Mouse (Mus musculus): ENCODE results near the gene Xrcc5. TPM values are rescaled to one million over a fixed set of nuclear protein-coding genes. Genes with fewer than 3 reads are reported as not detected.
A peak's percentile ranks its signal among the peaks of the same experiment; 100 is the strongest.

Xrcc5 gene
- total and polyA plus RNA-seq, 3 experiments = 32.7 to 47.2 TPM; not detected in 1

DNA sequence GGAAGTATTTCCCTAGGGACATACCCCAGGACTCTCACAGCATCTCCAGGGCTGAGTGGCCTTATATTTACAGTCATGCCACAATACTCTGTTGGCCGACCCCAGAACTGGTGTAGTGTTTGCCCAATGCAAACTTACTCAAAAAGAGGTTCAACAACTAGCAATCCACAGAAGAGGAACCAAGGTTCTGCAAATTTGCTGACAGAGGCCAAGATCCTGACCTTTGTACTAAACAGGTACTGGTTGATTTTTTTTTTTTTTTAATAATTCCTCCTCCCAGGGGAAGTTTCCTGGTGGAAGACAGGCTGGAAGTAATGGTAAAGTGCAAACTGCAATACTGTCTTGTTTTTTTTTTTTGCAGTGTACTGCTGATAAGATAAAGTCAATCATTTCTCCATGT, 24.6 kb upstream of the Xrcc5 start:
- peaks cover 0 to 7% of the 10 kb centered on the region in 2 experiments; a peak in 2 of 4 replicates for H3K4me1 ChIP-seq (ENCODE audit: control insufficient read depth in 1 of 2, insufficient read depth in 2 of 2, low read length in 2 of 2)
- H3K9ac ChIP-seq (ENCODE audit: control insufficient read depth, low read depth, low read length, poor library complexity, severe bottlenecking) = no peak overlapping the region
- peaks cover 3% of the 10 kb centered on the region in 2 experiments; a peak in 2 of 4 replicates for H3K27me3 ChIP-seq (ENCODE audit: control insufficient read depth in 1 of 2, insufficient read depth in 2 of 2, low read length in 2 of 2)
- H3K27ac ChIP-seq (ENCODE audit: control insufficient read depth, low read depth, low read length) = no peak overlapping the region
- DNase-seq (ENCODE audit: low read depth, low spot score) = peak; percentile 16
- H3K9me3 ChIP-seq (replicated peaks; ENCODE audit: insufficient read depth, low read length) = no peaks in the 10 kb centered on the region
- H3K36me3 ChIP-seq (ENCODE audit: control insufficient read depth in 1 of 2, insufficient read depth in 2 of 2, low read length in 2 of 2) = peaks cover 0 to 7% of the 10 kb centered on the region in 2 experiments; a peak in 2 of 4 replicates
- no peaks in the 10 kb centered on the region; the same call in 1 of the 2 replicates for H3K79me2 ChIP-seq (ENCODE audit: control insufficient read depth, insufficient read depth, low read length, poor library complexity)
- TF ChIP-seq GATA1 (IDR thresholded peaks at IDR 0.05; ENCODE audit: low read depth, low read length) (peak; percentile 36), ZNF384 (IDR thresholded peaks at IDR 0.05; ENCODE audit: low read depth, low read length) (peak; percentile 80), MXI1 (IDR thresholded peaks at IDR 0.05; ENCODE audit: low read depth, low read length) (no peak)
- H3K4me3 ChIP-seq (ENCODE audit: control insufficient read depth in 1 of 2, insufficient read depth in 1 of 2, low read depth in 2 of 2, low read length in 2 of 2) = no peak overlapping the region

DNA sequence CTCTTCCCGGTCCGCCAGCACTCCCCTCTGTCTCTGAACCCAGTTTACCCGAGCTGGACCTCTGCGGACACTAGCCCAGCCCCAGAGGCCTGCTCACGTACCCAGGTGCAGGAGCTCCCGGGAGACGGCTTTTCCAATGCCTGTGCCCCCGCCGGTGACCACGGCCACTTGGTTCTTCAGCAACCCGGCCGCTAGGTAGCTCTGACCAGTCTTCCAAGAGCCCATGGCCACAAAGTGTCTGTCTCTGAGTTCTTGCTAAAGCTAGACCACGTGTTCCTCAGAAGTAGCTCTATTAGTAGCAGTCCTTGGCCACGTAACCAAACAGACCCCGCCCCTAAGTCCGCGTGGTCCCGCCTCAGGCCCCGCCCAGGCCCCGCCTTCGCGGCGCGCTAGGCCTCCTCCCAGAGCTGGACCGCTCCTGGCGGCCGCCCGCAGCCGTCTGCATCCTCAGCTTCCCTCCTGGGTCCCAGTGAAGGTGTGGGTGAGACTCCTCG, 23.2 kb upstream of the Xrcc5 start, which contains the start of the genes Pecr and Tmem169:
TSS of gene Pecr (minus strand) at position 323 of the 494 bp plus-strand sequence.
TSS of gene Tmem169 (plus strand) at position 378 of the 494 bp plus-strand sequence.
- peak within 1 kb of the TSS; percentile 63 to 70 for H3K4me3 ChIP-seq (ENCODE audit: control insufficient read depth in 1 of 2, insufficient read depth in 1 of 2, low read depth in 2 of 2, low read length in 2 of 2)
- H3K9me3 ChIP-seq (replicated peaks; ENCODE audit: insufficient read depth, low read length) = no peaks in the 10 kb centered on the region
- peak within 1 kb of the TSS; percentile 80 for H3K9ac ChIP-seq (ENCODE audit: control insufficient read depth, low read depth, low read length, poor library complexity, severe bottlenecking)
- H3K27me3 ChIP-seq (ENCODE audit: control insufficient read depth in 1 of 2, insufficient read depth in 2 of 2, low read length in 2 of 2) = peaks cover 3 to 6% of the 10 kb centered on the region in 2 experiments; a peak in 3 of 4 replicates
- peaks cover 0 to 7% of the 10 kb centered on the region in 2 experiments; a peak in 2 of 4 replicates for H3K4me1 ChIP-seq (ENCODE audit: control insufficient read depth in 1 of 2, insufficient read depth in 2 of 2, low read length in 2 of 2)
- DNase-seq (ENCODE audit: low read depth, low spot score) = peak; percentile 93
- H3K79me2 ChIP-seq (ENCODE audit: control insufficient read depth, insufficient read depth, low read length, poor library complexity) = no peaks in the 10 kb centered on the region; the same call in 1 of the 2 replicates
- peaks cover 0 to 7% of the 10 kb centered on the region in 2 experiments; a peak in 2 of 4 replicates for H3K36me3 ChIP-seq (ENCODE audit: control insufficient read depth in 1 of 2, insufficient read depth in 2 of 2, low read length in 2 of 2)
- H3K27ac ChIP-seq (ENCODE audit: control insufficient read depth, low read depth, low read length) = no peak within 1 kb of the TSS
- no peak for TF ChIP-seq SMC3 (IDR thresholded peaks at IDR 0.05; ENCODE audit: low read depth, low read length)
- peak; percentile 92 for TF ChIP-seq USF1 (IDR thresholded peaks at IDR 0.05; ENCODE audit: low read depth, low read length)
- peak; percentile 52 to 81; a peak in 3 of 4 replicates for TF ChIP-seq POLR2A (IDR thresholded peaks at IDR 0.05; ENCODE audit: control insufficient read depth in 1 of 2, insufficient read depth in 1 of 2, low read depth in 1 of 2, low read length in 2 of 2, poor library complexity in 1 of 2)
- TF ChIP-seq GATA1 (IDR thresholded peaks at IDR 0.05; ENCODE audit: low read depth, low read length) = no peak
- TF ChIP-seq JUND (IDR thresholded peaks at IDR 0.05; ENCODE audit: low read depth, low read length) = no peak
- no peak for TF ChIP-seq RAD21 (IDR thresholded peaks at IDR 0.05; ENCODE audit: low read depth, low read length)
- no peak for TF ChIP-seq KAT2A (conservative IDR thresholded peaks at IDR 0.05; ENCODE audit: low read depth, low read length)
- peak; percentile 66 for TF ChIP-seq NELFE (IDR thresholded peaks at IDR 0.05; ENCODE audit: low read depth, low read length)
- TF ChIP-seq ZMIZ1 (IDR thresholded peaks at IDR 0.05; ENCODE audit: low read depth, low read length) = no peak
- TF ChIP-seq MAX (IDR thresholded peaks at IDR 0.05; ENCODE audit: low read length) = peak; percentile 100
- no peak for TF ChIP-seq ZNF384 (IDR thresholded peaks at IDR 0.05; ENCODE audit: low read depth, low read length)
- no peak for TF ChIP-seq MYB (IDR thresholded peaks at IDR 0.05; ENCODE audit: low read depth, low read length)
- TF ChIP-seq CHD1 (IDR thresholded peaks at IDR 0.05; ENCODE audit: low read depth, low read length) = no peak
- TF ChIP-seq ETS1 (IDR thresholded peaks at IDR 0.05; ENCODE audit: low read depth, low read length) = no peak
- TF ChIP-seq E2F4 (IDR thresholded peaks at IDR 0.05; ENCODE audit: borderline replicate concordance, low read depth, low read length) = no peak
- TF ChIP-seq MAZ (IDR thresholded peaks at IDR 0.05; ENCODE audit: low read depth, low read length) = no peak
- TF ChIP-seq ZKSCAN1 (IDR thresholded peaks at IDR 0.05; ENCODE audit: low read depth, low read length) = no peak
- TF ChIP-seq NRF1 (IDR thresholded peaks at IDR 0.05; ENCODE audit: insufficient read depth, low read depth, low read length, poor library complexity, severe bottlenecking) = no peak
- no peak for TF ChIP-seq ELF1 (IDR thresholded peaks at IDR 0.05; ENCODE audit: low read depth, low read length)
- peak; percentile 84 for TF ChIP-seq SIN3A (IDR thresholded peaks at IDR 0.05; ENCODE audit: low read length)
- no peak for TF ChIP-seq MAFK (IDR thresholded peaks at IDR 0.05; ENCODE audit: borderline replicate concordance, low read depth, low read length)
- no peak for TF ChIP-seq UBTF (IDR thresholded peaks at IDR 0.05; ENCODE audit: borderline replicate concordance, insufficient read depth, low read depth, low read length)
- TF ChIP-seq TCF12 (IDR thresholded peaks at IDR 0.05; ENCODE audit: low read depth, low read length) = no peak
- no peak for TF ChIP-seq MEF2A (IDR thresholded peaks at IDR 0.05; ENCODE audit: extremely low read depth, insufficient replicate concordance, low read depth, low read length, poor library complexity, severe bottlenecking)
- TF ChIP-seq MXI1 (IDR thresholded peaks at IDR 0.05; ENCODE audit: low read depth, low read length) = peak; percentile 99
- no peak for TF ChIP-seq TAL1 (IDR thresholded peaks at IDR 0.05; ENCODE audit: low read length)
- no peak for TF ChIP-seq POLR2AphosphoS5 (IDR thresholded peaks at IDR 0.05; ENCODE audit: borderline replicate concordance, low read depth, low read length)
- no peak for TF ChIP-seq CTCF (IDR thresholded peaks at IDR 0.05 in 2 of 3, conservative IDR thresholded peaks at IDR 0.05 in 1 of 3; ENCODE audit: control insufficient read depth in 1 of 3, insufficient read depth in 1 of 3, low read depth in 2 of 3, low read length in 3 of 3, poor library complexity in 1 of 3, severe bottlenecking in 1 of 3)
- TF ChIP-seq ZC3H11A (IDR thresholded peaks at IDR 0.05; ENCODE audit: low read depth, low read length) = no peak
- 0 out of 2 replicates have a peak, but pooled peaks have one; percentile 46 for TF ChIP-seq POLR2AphosphoS2 (IDR thresholded peaks at IDR 0.05; ENCODE audit: low read length)

Data from MEL (cell line).